Mouse (Mus musculus) brain, embryonic 14.5 days (tissue): Measurements from ENCODE around the gene Col23a1.

Experiments used
- CTCF ChIP-seq: fragments of 200-500 bp; IDR thresholded peaks from 2 replicates; pipeline ENCODE4 v1.5.1; 2012; ENCODE audit warnings: inconsistent platforms, mild to moderate bottlenecking, moderate library complexity, borderline replicate concordance; ENCODE audit not compliant: insufficient read depth, insufficient read length; ENCODE audit errors: extremely low read depth
- POLR2A ChIP-seq: fragments of 200-500 bp; IDR thresholded peaks from 2 replicates; pipeline ENCODE4 v1.6.1; 2012; ENCODE audit warnings: mild to moderate bottlenecking, inconsistent platforms, borderline replicate concordance; ENCODE audit not compliant: poor library complexity, insufficient read depth, insufficient read length, severe bottlenecking; ENCODE audit errors: extremely low read depth

DNA sequence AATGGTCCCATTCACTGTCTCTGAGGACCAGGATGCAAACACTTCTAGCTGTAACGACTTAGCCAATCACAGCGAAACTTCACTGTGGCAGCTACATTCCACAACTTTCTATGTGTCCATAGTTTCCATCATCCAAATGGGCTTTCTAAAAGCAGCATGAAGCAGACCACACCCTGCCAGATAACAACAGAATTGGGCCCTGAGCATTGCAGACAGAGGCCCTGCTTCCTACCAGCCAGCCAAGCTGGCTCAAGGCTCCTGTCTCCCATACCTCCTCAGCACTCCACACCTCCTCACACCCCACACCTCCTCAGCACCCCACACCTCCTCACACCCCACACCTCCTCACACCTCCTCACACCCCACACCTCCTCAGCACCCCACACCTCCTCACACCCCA is 132.2 kb downstream of the Col23a1 start:
- no peak for TF ChIP-seq CTCF
- no peak for TF ChIP-seq POLR2A
